Mouse (Mus musculus) E14TG2a.4 (cell line): ENCODE results near the gene Nlrc3.
"Not testable (repeated sequence)": the region's sequence is repeated elsewhere in the genome, so short reads cannot be mapped to it uniquely, and the experiment has no call there.

Experiments used
- H3K27me3 ChIP-seq: 2 replicates; pipeline ENCODE4 v1.6.1; 2014; ENCODE audit warnings: low read length, control low read depth; ENCODE audit not compliant: insufficient read depth
- H3K36me3 ChIP-seq: 2 replicates; pipeline ENCODE4 v1.6.1; 2014; ENCODE audit warnings: low read length, control low read depth; ENCODE audit not compliant: insufficient read depth
- H3K4me1 ChIP-seq: replicated peaks from 2 replicates; pipeline ENCODE4 v1.6.1; 2014; ENCODE audit warnings: low read depth, low read length, control low read depth
- H3K4me3 ChIP-seq: replicated peaks from 2 replicates; pipeline ENCODE4 v1.5.1; 2014; ENCODE audit warnings: mild to moderate bottlenecking, low read length
- H3K9me3 ChIP-seq: 2 replicates; pipeline ENCODE4 v1.6.1; 2014; ENCODE audit warnings: low read length, control low read depth
- CTCF ChIP-seq: conservative IDR thresholded peaks from 2 replicates; pipeline ENCODE4 v1.5.1; 2014; ENCODE audit warnings: low read length
- NANOG ChIP-seq: IDR thresholded peaks from 2 replicates; pipeline ENCODE4 v1.6.1; 2014; ENCODE audit warnings: borderline replicate concordance, low read length, mixed read lengths
- POU5F1 ChIP-seq: IDR thresholded peaks from 2 replicates; pipeline ENCODE4 v1.6.1; 2014; ENCODE audit warnings: low read length, borderline replicate concordance

Gene Nlrc3

GRCm38 (mm10) chr16:3983146-3983700 is 6.8 kb upstream of the Nlrc3 start:
- Histone ChIP-seq H3K36me3 (peaks cover 100% of the 10 kb centered on the region), H3K9me3 (no peaks in the 10 kb centered on the region), H3K4me3 (peak overlapping the region; percentile 48; the same call in 1 of the 2 replicates), H3K27me3 (no peaks in the 10 kb centered on the region), H3K4me1 (peaks cover 48% of the 10 kb centered on the region)
- TF ChIP-seq POU5F1 (no peak), NANOG (no peak), CTCF (no peak)

GRCm38 (mm10) chr16:3982173-3982572 is 5.7 kb upstream of the Nlrc3 start:
- peaks cover 58% of the 10 kb centered on the region for H3K4me1 ChIP-seq
- no peak for TF ChIP-seq NANOG
- TF ChIP-seq CTCF, result no peak
- TF ChIP-seq POU5F1, result no peak

GRCm38 (mm10) chr16:3976712-3977111 is 280 bp upstream of the Nlrc3 start:
- TF ChIP-seq NANOG (no peak), POU5F1 (no peak), CTCF (no peak)
- Histone ChIP-seq H3K36me3 (peaks cover 47% of the 10 kb centered on the region), H3K9me3 (no peaks in the 10 kb centered on the region), H3K4me3 (peak overlapping the region; percentile 65), H3K27me3 (no peaks in the 10 kb centered on the region), H3K4me1 (peaks cover 61% of the 10 kb centered on the region)

More at GRCm38 (mm10) chr16:3982173-3982572, 5.7 kb upstream of the Nlrc3 start:
- Histone ChIP-seq H3K9me3 (no peaks in the 10 kb centered on the region), H3K4me3 (no peak overlapping the region), H3K36me3 (peaks cover 100% of the 10 kb centered on the region), H3K27me3 (no peaks in the 10 kb centered on the region)

- no peak for TF ChIP-seq NANOG
- no peak for TF ChIP-seq POU5F1
- no peak for TF ChIP-seq CTCF
- H3K4me1 ChIP-seq, result peaks cover 61% of the 10 kb centered on the region
- H3K27me3 ChIP-seq, result no peaks in the 10 kb centered on the region
- no peaks in the 10 kb centered on the region for H3K9me3 ChIP-seq
- H3K36me3 ChIP-seq, result peaks cover 36% of the 10 kb centered on the region
- peak overlapping the region; percentile 65 for H3K4me3 ChIP-seq
Measured at GRCm38 (mm10) chr16:3975658-3976057, 774 bp downstream of the Nlrc3 start.

GRCm38 (mm10) chr16:3974456-3974855 is 2.0 kb downstream of the Nlrc3 start:
- not testable (repeated sequence) for H3K9me3 ChIP-seq, H3K27me3 ChIP-seq
- Histone ChIP-seq H3K36me3 (peaks cover 24% of the 10 kb centered on the region), H3K4me3 (peak overlapping the region; percentile 54; the same call in 1 of the 2 replicates), H3K4me1 (peaks cover 56% of the 10 kb centered on the region)

- no peaks in the 10 kb centered on the region for H3K9me3 ChIP-seq
- peaks cover 6% of the 10 kb centered on the region; the same call in 1 of the 2 replicates for H3K4me1 ChIP-seq
- H3K4me3 ChIP-seq, result no peak overlapping the region
- H3K36me3 ChIP-seq, result no peaks in the 10 kb centered on the region
- TF ChIP-seq POU5F1 (no peak), NANOG (no peak)
- H3K27me3 ChIP-seq, result no peaks in the 10 kb centered on the region
Measured at GRCm38 (mm10) chr16:3965534-3965933, 10.9 kb downstream of the Nlrc3 start.

- no peaks in the 10 kb centered on the region for H3K36me3 ChIP-seq
- no peaks in the 10 kb centered on the region for H3K27me3 ChIP-seq
- no peak for TF ChIP-seq CTCF
- TF ChIP-seq POU5F1, result no peak
- H3K4me1 ChIP-seq, result peaks cover 6% of the 10 kb centered on the region; the same call in 1 of the 2 replicates
- H3K9me3 ChIP-seq, result no peaks in the 10 kb centered on the region
- no peak overlapping the region for H3K4me3 ChIP-seq
Measured at GRCm38 (mm10) chr16:3964990-3965389, 11.4 kb downstream of the Nlrc3 start.

GRCm38 (mm10) chr16:3959261-3959660 is 17.2 kb downstream of the Nlrc3 start:
- Histone ChIP-seq H3K27me3 (no peaks in the 10 kb centered on the region), H3K4me1 (peaks cover 6% of the 10 kb centered on the region; the same call in 1 of the 2 replicates), H3K4me3 (no peak overlapping the region), H3K9me3 (no peaks in the 10 kb centered on the region), H3K36me3 (no peaks in the 10 kb centered on the region)
- TF ChIP-seq NANOG, result no peak
- TF ChIP-seq CTCF, result no peak
- no peak for TF ChIP-seq POU5F1

- Histone ChIP-seq H3K4me3 (no peak overlapping the region), H3K27me3 (no peaks in the 10 kb centered on the region)
- TF ChIP-seq CTCF (no peak), POU5F1 (no peak), NANOG (no peak)
Measured at GRCm38 (mm10) chr16:3956369-3956768, 20.1 kb downstream of the Nlrc3 start.

More at GRCm38 (mm10) chr16:3956369-3956768, 20.1 kb downstream of the Nlrc3 start:
- H3K9me3 ChIP-seq, result no peaks in the 10 kb centered on the region
- H3K36me3 ChIP-seq, result no peaks in the 10 kb centered on the region
- H3K4me1 ChIP-seq, result no peaks in the 10 kb centered on the region; the same call in 1 of the 2 replicates
